Mouse (Mus musculus) large intestine, adult 2 months (tissue): ENCODE measurements around the gene Trim28. TPM values are rescaled to one million over a fixed set of nuclear protein-coding genes. Genes with fewer than 3 reads are reported as not detected.

Experiments
- DNase-seq: peaks from one replicate; pipeline ENCODE4 v3.0.0-alpha.2; 2012; ENCODE audit warnings: low read depth, low spot score
- WGBS: fragments of 180-500 bp; shearing (Covaris S2); methylation state at CpG from one replicate; pipeline ENCODE4 v1.1.7; 2018; 5-methylcytosine and 5-hydroxymethylcytosine counted together
- polyA plus RNA-seq: library from polyadenylated mRNA; depleted of rRNA; stranded (reverse); fragments of >200 nt; gene quantifications from 2 replicates; pipeline ENCODE4 v1.2.3, GENCODE M21; 2012; rRNA removed

Gene Trim28
- polyA plus RNA-seq: 230 and 300 TPM in 2 replicates

- no peak for DNase-seq
- WGBS: 94% methylated on average over 3 of the region's 3 CpGs
Observed at GRCm38 (mm10) chr7:12998851-12999250, at the start of gene Trim28. Gene Trim28, plus strand, starts transcription at chr7:12999114.

GRCm38 (mm10) chr7:12949872-12950229 lies 49.1 kb upstream of the Trim28 start:
- 3% methylated on average over 16 of the region's 16 CpGs for WGBS
- no peak for DNase-seq

- DNase-seq: no peak
- 42% methylated on average over 3 of the region's 3 CpGs for WGBS
Observed at GRCm38 (mm10) chr7:12954896-12955295, 44.0 kb upstream of the Trim28 start.

- WGBS: 72% methylated on average over 5 of the region's 5 CpGs
- DNase-seq: no peak
Observed at GRCm38 (mm10) chr7:12957511-12957910, 41.4 kb upstream of the Trim28 start.

- DNase-seq: no peak
- 53% methylated on average over 4 of the region's 4 CpGs for WGBS
Observed at GRCm38 (mm10) chr7:12958948-12959347, 40.0 kb upstream of the Trim28 start.

GRCm38 (mm10) chr7:12959718-12960117 lies 39.2 kb upstream of the Trim28 start:
- WGBS: 70% methylated on average over 4 of the region's 4 CpGs
- DNase-seq: no peak

- no peak for DNase-seq
- 2% methylated on average over 29 of the region's 29 CpGs for WGBS
Observed at GRCm38 (mm10) chr7:12961511-12962141, 37.3 kb upstream of the Trim28 start.

GRCm38 (mm10) chr7:12965678-12966091 lies 33.2 kb upstream of the Trim28 start, which contains the start of gene Zfp324:
Gene Zfp324, plus strand, starts transcription at chr7:12965838.
- DNase-seq: no peak
- under 1% methylated on average over 23 of the region's 23 CpGs for WGBS

- WGBS: under 1% methylated on average over 27 of the region's 29 CpGs
- DNase-seq: no peak
Observed at GRCm38 (mm10) chr7:12966104-12966845, 32.6 kb upstream of the Trim28 start.

- WGBS: 96% methylated on average over 25 of the region's 25 CpGs
- no peak for DNase-seq
Observed at GRCm38 (mm10) chr7:12970906-12971305, 28.0 kb upstream of the Trim28 start.

GRCm38 (mm10) chr7:12977682-12978389 lies 21.1 kb upstream of the Trim28 start, which contains the start of gene Zfp446:
Gene Zfp446, plus strand, starts transcription at chr7:12977848.
- WGBS: under 1% methylated on average over 49 of the region's 49 CpGs
- peak; percentile 94 for DNase-seq

- 80% methylated on average over 18 of the region's 18 CpGs for WGBS
Observed at GRCm38 (mm10) chr7:12978931-12979722, 19.8 kb upstream of the Trim28 start.

GRCm38 (mm10) chr7:12979776-12980175 lies 19.1 kb upstream of the Trim28 start:
- DNase-seq: no peak

More at GRCm38 (mm10) chr7:12978931-12979722, 19.8 kb upstream of the Trim28 start:
- no peak for DNase-seq

GRCm38 (mm10) chr7:12980291-12980690 lies 18.6 kb upstream of the Trim28 start:
- 85% methylated on average over 7 of the region's 7 CpGs for WGBS
- no peak for DNase-seq

More at GRCm38 (mm10) chr7:12979776-12980175, 19.1 kb upstream of the Trim28 start:
- 39% methylated on average over 6 of the region's 6 CpGs for WGBS

GRCm38 (mm10) chr7:12985724-12986123 lies 13.2 kb upstream of the Trim28 start:
- WGBS: 94% methylated on average over 1 of the region's 1 CpGs
- no peak for DNase-seq

- WGBS: 74% methylated on average over 8 of the region's 8 CpGs
- no peak for DNase-seq
Observed at GRCm38 (mm10) chr7:12986906-12987305, 12.0 kb upstream of the Trim28 start.

GRCm38 (mm10) chr7:12987409-12988189 lies 11.3 kb upstream of the Trim28 start:
- WGBS: 81% methylated on average over 8 of the region's 8 CpGs
- no peak for DNase-seq

GRCm38 (mm10) chr7:12992222-12992621 lies 6.7 kb upstream of the Trim28 start:
- no peak for DNase-seq
- WGBS: 7% methylated on average over 3 of the region's 3 CpGs

- no peak for DNase-seq
- WGBS: 88% methylated on average over 10 of the region's 10 CpGs
Observed at GRCm38 (mm10) chr7:12993148-12993547, 5.8 kb upstream of the Trim28 start.
